Mouse (Mus musculus): ENCODE results near the gene Plekho1.
"Not testable (repeated sequence)": the region's sequence is repeated elsewhere in the genome, so short reads cannot be mapped to it uniquely, and the experiment has no call there.

Gene Plekho1

GRCm38 (mm10) chr3:95980276-95980970 is 15.4 kb downstream of the Plekho1 start:
- DNase-seq (ENCODE audit: low read depth) = no peak

DNA sequence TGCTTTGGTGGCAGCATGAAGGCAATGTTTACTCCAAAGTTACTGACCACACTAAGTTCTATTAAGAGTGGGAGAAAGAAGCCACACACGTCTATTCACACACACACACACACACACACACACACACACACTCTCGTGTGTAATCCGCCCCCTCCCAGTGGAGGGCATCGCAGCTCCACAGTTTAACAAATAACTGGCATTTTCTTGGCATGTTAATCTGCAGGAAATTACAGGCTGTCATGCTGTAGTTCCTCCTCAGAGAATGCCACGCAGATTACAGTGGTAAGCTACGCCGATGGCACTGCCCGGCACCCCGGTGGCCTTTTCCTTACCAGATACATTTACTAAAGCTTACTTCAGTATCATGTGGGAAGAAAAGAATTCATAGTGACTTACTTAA is 17.5 kb downstream of the Plekho1 start:
- DNase-seq (ENCODE audit: low read depth) = no peak

DNA sequence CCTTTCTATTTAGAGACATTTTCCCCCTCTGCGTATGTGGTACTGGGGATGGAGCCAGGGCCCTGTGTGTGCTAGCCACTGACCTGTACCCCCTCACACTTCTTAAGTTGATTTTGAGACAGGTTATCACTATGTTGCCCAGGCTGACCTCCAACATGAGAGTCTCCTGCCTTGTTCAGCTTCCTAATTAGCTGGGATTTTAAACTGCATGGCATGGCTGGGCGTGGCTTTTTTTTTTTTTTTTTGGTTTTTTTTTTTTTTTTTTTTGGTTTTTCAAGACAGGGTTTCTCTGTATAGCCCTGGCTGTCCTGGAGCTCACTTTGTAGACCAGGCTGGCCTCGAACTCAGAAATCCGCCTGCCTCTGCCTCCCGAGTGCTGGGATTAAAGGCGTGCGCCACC is 18.2 kb downstream of the Plekho1 start:
- not testable (repeated sequence) for DNase-seq (ENCODE audit: low read depth)

- no peak for DNase-seq (ENCODE audit: low read depth)
These were observed 18.7 kb downstream of the Plekho1 start for GRCm38 (mm10) chr3:95977079-95977478.

GRCm38 (mm10) chr3:95972873-95973634 is 22.7 kb downstream of the Plekho1 start:
- DNase-seq (ENCODE audit: low read depth) = no peak

DNA sequence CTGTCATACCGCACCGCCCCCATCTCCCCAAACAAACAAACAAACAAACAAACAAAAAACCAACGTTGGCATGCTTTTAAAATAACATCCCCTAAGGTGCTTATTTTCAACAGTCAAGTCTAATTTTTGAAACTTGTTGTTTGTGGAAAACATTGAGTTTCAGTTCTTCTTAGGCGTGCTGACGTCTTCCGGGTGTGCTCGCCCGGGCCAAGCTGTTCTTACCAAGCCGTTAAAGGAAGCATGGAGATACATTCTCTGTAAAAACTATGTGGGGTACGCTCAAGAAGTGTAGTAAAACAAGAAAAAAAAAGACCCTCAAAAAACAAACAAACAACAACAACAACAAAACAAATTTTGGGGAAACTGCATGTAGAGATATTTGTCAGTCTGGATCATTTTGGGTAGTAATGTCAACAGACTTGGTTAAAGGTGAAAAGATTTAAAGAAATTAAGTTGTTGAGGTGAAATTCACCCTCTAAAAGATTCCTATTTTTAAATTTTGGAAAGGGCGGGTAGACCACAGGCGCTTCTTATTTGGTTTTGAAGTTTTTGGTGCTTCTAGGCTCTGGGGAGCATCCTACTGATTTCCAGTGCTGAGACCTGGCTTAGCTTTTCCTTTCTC is 23.4 kb downstream of the Plekho1 start:
- no peak for DNase-seq (ENCODE audit: low read depth)

DNA sequence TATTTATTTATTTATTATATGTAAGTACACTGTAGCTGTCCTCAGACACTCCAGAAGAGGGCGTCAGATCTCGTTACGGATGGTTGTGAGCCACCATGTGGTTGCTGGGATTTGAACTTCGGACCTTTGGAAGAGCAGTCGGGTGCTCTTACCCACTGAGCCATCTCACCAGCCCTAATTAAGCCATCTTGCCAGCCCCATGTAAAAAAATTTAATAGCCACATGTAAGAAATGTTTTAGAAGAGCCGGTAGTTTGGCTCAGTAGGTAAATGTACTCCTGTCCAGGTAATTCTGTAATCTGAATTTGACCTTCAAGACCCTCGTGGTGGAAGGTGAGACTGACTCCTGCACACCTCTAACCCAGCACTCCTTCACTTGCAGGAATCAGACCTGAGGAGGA is 25.1 kb downstream of the Plekho1 start:
- not testable (repeated sequence) for DNase-seq (ENCODE audit: low read depth)

DNA sequence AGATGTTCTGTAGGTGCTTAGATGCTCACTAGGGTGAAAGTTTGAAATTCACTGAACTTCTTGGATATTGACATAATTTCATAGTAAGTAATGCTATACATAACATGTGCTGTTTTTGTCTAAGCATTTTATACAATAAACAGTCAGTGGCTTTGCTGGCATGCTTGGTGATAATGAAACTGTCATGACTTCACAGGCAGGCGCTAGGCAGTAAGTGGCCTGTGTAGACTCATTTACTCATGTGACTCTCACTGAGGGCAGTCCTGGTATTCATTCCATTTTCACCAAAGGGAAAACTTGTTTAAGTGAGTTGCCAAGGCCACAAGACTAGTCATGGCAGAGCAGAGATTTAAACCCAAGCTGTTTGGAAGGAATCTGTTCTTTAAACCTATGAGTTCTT is 26.5 kb downstream of the Plekho1 start:
- DNase-seq (ENCODE audit: low read depth) = no peak

DNA sequence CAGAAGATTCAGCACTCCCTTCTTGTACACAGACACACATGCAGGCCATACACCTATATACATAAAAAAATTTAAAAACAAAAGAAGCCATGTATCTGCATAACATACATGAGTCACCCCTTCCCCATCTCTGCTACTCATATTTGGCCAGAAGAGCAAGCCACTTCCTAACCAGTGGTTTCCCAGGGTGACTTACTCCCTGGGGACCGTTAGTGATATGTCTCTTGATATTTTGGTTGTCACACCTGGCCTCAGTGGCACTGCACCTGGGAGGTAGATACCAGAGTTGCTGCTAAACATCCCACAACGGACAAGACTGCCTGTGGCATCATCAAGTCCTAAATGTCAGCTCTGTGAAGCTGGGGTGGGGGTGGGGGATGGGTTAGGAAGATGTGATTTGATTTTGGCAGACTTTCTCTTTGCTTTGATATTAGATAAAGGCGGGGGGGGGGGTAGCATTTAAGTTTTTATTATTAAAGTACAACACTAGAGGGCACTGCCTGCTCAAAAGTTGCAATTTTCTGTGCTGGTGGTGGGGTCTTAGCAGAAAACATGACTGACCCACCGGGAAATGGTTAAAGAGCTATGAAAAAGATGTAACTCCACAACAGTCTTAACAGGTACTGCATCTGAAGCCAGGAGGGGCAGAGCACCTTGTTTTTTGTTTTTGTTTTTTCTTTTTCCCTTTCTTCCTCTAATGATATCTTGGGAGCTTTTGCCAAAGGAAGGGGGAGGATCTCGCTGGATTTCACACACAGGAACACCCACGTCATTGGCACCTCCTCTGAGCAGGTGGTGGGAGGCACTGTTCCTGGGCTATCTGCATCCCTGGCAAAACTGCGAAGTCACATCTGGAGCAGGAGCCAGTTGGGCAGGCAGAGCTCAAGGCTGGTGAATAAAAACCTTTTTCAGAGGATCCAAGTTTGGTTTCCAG is 30.0 kb downstream of the Plekho1 start:
- no peak for DNase-seq (ENCODE audit: low read depth)

DNA sequence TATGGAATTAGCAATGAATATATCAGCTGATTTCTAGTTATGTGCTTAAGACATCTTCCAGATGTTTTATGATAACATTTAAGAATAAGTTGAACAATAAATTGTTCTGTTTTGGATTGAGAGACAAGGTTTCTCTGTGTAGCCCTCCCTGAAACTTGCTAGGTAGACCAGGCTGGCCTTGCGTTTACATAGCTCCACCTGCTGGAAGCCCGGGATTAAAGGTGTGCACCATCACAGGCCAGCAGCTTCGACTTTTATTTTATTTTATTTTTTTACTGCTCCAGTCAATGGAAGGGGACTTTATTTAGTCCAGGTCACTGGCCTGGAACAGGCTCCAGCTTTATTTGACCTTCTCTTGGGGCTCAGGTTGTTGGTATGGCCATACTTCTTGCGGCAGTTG is 32.1 kb downstream of the Plekho1 start:
- DNase-seq (ENCODE audit: low read depth) = no peak

- no peak for DNase-seq (ENCODE audit: low read depth)
These were observed 32.6 kb downstream of the Plekho1 start for GRCm38 (mm10) chr3:95963230-95963629.

DNA sequence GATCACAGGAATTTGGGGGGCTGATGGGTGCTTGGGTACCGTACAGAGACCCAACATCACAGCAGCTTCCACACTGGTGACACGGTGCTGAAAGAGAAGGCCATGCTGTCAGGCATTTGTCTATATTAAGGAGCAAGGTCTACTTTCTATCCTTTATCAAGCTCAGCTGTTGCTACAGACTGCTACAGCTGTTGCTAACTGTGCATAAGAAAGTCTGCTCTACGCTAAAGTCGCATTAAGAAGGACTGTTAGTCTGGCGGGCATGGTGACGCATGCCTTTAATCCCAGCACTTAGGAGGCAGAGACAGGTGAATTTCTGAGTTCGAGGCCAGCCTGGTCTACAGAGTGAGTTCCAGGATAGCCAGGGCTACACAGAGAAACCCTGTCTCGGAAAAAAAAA is 33.6 kb downstream of the Plekho1 start:
- DNase-seq (ENCODE audit: low read depth) = not testable (repeated sequence)

DNA sequence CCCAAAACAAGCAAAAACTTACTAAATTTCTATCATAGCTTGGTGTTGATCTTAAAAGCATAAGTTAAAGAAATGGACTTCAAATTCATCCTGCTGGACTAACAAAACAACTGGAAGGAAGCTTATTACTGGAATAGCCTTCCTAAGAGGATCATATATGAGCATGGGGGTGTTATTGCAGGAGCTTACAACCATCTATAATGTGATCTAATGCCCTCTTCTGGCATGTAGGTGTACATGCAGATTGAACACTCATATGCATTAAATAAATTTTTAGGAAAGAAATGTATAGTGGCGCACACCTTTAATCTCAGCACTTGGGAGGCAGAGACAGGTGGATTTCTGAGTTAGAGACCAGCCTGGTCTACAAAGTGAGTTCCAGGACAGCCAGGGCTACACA is 36.0 kb downstream of the Plekho1 start:
- DNase-seq (ENCODE audit: low read depth) = no peak

GRCm38 (mm10) chr3:95959082-95959481 is 36.7 kb downstream of the Plekho1 start:
- peak; percentile 73 for DNase-seq (ENCODE audit: low read depth)

GRCm38 (mm10) chr3:95957359-95958148 is 38.2 kb downstream of the Plekho1 start:
- DNase-seq (ENCODE audit: low read depth) = no peak

- no peak for DNase-seq (ENCODE audit: low read depth)
These were observed 40.5 kb downstream of the Plekho1 start for GRCm38 (mm10) chr3:95955318-95955717.

- not testable (repeated sequence) for DNase-seq (ENCODE audit: low read depth)
These were observed 41.1 kb downstream of the Plekho1 start for GRCm38 (mm10) chr3:95954648-95955173.

- DNase-seq (ENCODE audit: low read depth) = no peak
These were observed 42.3 kb downstream of the Plekho1 start for GRCm38 (mm10) chr3:95953522-95953921.

GRCm38 (mm10) chr3:95953023-95953422 is 42.8 kb downstream of the Plekho1 start:
- no peak for DNase-seq (ENCODE audit: low read depth)

- DNase-seq (ENCODE audit: low read depth) = not testable (repeated sequence)
These were observed 44.2 kb downstream of the Plekho1 start for GRCm38 (mm10) chr3:95951566-95951965.
